Mouse (Mus musculus): ENCODE data around the gene Mpp2. TPM values are rescaled to one million over a fixed set of nuclear protein-coding genes. Genes with fewer than 3 reads are reported as not detected.

The Mpp2 gene
- polyA plus RNA-seq, 1 experiment from 2014 or later, result 26.5 TPM

GRCm38 (mm10) chr11:102029966-102030365 lies 58.3 kb downstream of the Mpp2 start:
- ATAC-seq (ENCODE audit: low read depth), result no peak
- Histone ChIP-seq H3K36me3 (no peaks in the 10 kb centered on the region), H3K4me1 (replicated peaks) (peaks cover 37% of the 10 kb centered on the region), H3K9me3 (no peaks in the 10 kb centered on the region), H3K4me3 (no peak overlapping the region), H3K27me3 (no peaks in the 10 kb centered on the region), H3K27ac (replicated peaks) (no peak overlapping the region), H3K9ac (no peak overlapping the region), H3K4me2 (no peak overlapping the region)
- WGBS, result 19% methylated on average over 7 of the region's 7 CpGs

DNA sequence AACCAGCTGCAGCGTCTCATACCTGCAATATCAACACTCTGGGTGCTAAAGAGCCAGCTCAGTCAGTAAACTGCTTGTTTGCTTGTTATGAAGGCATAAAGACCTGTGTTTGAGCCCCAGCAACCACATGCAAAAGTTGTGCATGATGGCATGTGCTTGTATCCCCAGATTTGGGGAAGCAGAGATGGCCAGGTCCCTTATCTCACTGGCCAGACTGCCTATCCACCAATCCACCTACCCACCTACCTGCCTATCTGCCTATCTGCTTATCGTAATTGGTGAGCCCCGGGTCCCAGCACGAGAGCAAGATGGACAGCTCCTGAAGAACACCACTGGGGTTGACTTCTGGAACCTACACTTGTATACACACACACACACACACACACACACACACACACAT lies 59.0 kb downstream of the Mpp2 start:
- Histone ChIP-seq H3K4me2 (no peak overlapping the region), H3K4me1 (replicated peaks) (peaks cover 39% of the 10 kb centered on the region), H3K9ac (no peak overlapping the region), H3K4me3 (no peak overlapping the region), H3K36me3 (no peaks in the 10 kb centered on the region), H3K27ac (replicated peaks) (no peak overlapping the region), H3K9me3 (no peaks in the 10 kb centered on the region), H3K27me3 (no peaks in the 10 kb centered on the region)
- no peak for ATAC-seq (ENCODE audit: low read depth)
- WGBS, result 90% methylated on average over 4 of the region's 4 CpGs

DNA sequence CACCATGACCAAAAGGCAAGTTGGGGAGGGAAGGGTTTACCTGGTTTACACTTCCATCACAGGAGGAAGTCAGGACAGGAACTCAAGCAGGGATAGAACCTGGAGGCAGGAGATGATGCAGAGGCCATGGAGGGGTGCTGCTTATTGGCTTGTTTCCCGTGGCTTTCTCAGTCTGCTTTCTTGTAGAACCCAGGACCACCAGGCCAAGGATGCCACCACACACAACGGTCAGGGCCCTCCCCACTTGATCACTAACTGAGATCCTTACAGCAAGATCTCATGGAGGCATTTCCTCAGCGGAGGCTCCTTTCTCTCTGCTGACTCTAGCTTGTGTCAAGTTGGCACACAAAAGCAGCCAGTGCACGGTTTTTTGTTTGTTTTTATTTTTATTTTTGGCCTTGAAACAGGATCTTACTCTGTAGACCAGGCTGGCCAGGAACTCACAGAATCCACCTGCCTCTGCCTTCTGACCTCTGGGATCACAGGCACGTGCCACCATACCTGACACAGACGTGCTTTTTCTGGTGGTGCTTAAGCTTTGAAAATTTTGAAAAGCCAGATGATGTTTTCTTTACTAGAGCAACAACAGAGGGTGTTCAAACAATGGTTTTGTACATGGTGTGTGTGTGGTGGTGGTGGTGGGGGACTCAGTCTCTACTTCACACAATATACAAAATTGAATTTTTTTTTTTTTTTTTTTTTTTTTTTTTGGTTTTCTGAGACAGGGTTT lies 60.1 kb downstream of the Mpp2 start, which contains the start of gene Mpp3:
Gene Mpp3, minus strand, starts transcription at position 375 of the 730 bp plus-strand sequence.
- Histone ChIP-seq H3K4me3 (peak within 1 kb of the TSS; percentile 62), H3K27me3 (no peaks in the 10 kb centered on the region), H3K4me1 (replicated peaks) (peaks cover 50% of the 10 kb centered on the region), H3K36me3 (peaks cover 5% of the 10 kb centered on the region; the same call in 1 of the 2 replicates), H3K27ac (replicated peaks) (peak within 1 kb of the TSS; percentile 96), H3K9ac (peak within 1 kb of the TSS; percentile 86), H3K4me2 (peak within 1 kb of the TSS; percentile 65), H3K9me3 (no peaks in the 10 kb centered on the region)
- 77% methylated on average over 6 of the region's 6 CpGs for WGBS
- ATAC-seq (ENCODE audit: low read depth), result no peak

DNA sequence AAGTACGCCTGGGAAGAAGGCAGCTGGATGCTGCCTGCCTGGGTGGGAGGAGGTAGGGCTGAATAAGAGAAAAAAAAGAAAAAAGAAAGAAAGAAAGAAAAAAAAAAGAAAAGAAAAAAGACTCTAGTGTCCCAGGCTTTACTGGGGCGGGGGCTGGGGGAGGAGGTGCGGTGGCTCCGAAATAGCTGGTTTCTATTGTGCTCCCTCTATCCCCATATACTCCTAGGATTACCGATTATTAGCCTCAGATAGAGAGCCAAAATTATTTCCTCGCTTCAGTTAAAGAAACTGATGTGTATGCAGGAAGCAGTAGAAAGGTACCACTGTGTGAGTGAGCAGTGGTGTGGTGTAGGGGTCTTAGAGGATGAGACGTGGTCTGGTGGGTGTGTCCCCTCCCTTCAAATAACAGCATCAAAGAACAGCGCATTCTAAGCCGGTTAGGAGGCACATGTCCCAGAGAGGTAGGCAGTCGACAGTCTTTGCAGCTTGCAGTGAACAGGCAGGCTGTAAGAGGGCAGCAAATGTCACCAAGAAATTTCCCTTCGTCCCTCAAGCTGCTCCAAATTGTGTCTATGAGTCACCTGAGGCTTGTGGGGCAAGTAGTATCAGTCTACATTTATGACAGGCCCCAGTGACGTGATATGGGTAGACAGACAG lies 60.8 kb downstream of the Mpp2 start:
- ATAC-seq (ENCODE audit: low read depth), result peak; percentile 17; the same call in 1 of the 2 replicates
- WGBS, result 3% methylated on average over 12 of the region's 12 CpGs
- peak overlapping the region; percentile 65 for H3K4me2 ChIP-seq

DNA sequence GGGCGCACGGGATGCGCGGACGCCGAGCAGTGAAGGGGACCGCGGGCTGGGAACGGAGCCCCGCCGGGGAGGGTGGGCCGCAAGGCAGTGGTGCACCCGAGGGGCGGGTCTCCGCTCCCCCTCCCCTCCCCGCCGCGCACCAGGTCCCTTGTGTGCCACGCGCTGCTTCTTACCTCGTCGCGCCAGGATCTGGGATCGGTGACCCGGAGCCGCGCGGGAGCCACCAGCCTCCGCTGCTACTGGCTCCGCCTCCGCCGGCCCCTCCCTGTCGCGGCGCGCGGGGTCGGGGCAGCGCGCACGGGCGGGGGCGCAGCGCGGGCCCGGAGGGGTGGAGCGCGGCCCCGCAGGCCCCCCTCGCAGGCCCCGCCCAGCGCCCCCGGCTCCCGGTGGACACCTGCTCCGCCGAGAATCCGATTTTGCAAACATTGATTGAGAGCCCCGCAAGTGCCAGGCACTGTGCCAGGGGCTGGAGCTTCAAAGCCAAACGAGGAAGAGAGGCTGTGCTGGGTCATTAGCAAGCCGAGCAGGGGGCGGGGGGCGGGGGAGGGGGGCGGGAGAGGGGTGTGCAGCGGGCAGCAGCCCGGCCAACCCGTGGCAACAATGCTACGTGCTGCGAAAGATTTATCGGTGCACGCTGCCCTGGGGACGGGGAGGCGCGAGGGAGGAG lies 61.5 kb downstream of the Mpp2 start:
- Histone ChIP-seq H3K4me2 (peak overlapping the region; percentile 65), H3K27ac (replicated peaks) (peak overlapping the region; percentile 96), H3K9ac (peak overlapping the region; percentile 86), H3K4me1 (replicated peaks) (peaks cover 52% of the 10 kb centered on the region), H3K36me3 (peaks cover 18% of the 10 kb centered on the region), H3K27me3 (no peaks in the 10 kb centered on the region), H3K4me3 (peak overlapping the region; percentile 62), H3K9me3 (no peaks in the 10 kb centered on the region)
- ATAC-seq (ENCODE audit: low read depth), result peak; percentile 93
- WGBS, result under 1% methylated on average over 61 of the region's 73 CpGs

More for the DNA sequence above, 60.8 kb downstream of the Mpp2 start:
- H3K9me3 ChIP-seq, result no peaks in the 10 kb centered on the region
- peaks cover 52% of the 10 kb centered on the region for H3K4me1 ChIP-seq (replicated peaks)
- no peaks in the 10 kb centered on the region for H3K27me3 ChIP-seq
- H3K9ac ChIP-seq, result peak overlapping the region; percentile 86
- H3K36me3 ChIP-seq, result peaks cover 11% of the 10 kb centered on the region
- H3K27ac ChIP-seq (replicated peaks), result peak overlapping the region; percentile 96
- peak overlapping the region; percentile 62 for H3K4me3 ChIP-seq

- 3% methylated on average over 22 of the region's 23 CpGs for WGBS
- H3K27me3 ChIP-seq, result no peaks in the 10 kb centered on the region
- ATAC-seq (ENCODE audit: low read depth), result peak; percentile 29; the same call in 1 of the 2 replicates
- H3K9me3 ChIP-seq, result no peaks in the 10 kb centered on the region
- peak overlapping the region; percentile 96 for H3K27ac ChIP-seq (replicated peaks)
- H3K36me3 ChIP-seq, result peaks cover 20% of the 10 kb centered on the region
- H3K4me1 ChIP-seq (replicated peaks), result peaks cover 52% of the 10 kb centered on the region
- H3K4me3 ChIP-seq, result peak overlapping the region; percentile 62
- peak overlapping the region; percentile 65 for H3K4me2 ChIP-seq
- H3K9ac ChIP-seq, result peak overlapping the region; percentile 86
Measured at GRCm38 (mm10) chr11:102025991-102026660, 62.2 kb downstream of the Mpp2 start.

DNA sequence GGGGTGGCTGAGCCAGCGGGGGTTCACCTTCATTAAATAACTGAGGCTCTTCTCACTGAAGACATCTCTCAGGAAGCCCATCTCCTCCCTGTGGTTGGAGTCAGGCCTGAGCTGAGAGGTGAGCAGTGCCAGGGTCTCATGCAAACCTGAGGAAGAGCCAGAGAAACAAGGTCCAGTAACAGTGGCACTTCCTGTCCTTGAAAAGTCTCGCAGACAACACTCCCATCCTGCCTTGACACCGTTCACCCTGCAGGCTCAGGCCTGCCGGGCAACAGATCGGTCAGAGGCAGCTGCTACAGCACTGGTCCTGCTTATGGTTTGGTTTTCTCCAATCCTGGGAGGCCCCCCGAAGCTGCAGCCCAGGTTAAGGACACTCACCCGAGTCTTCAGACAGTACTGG lies 63.0 kb downstream of the Mpp2 start:
- ATAC-seq (ENCODE audit: low read depth), result no peak
- H3K27me3 ChIP-seq, result no peaks in the 10 kb centered on the region
- peaks cover 20% of the 10 kb centered on the region for H3K36me3 ChIP-seq
- 0 out of 2 replicates have a peak overlapping the region, but pooled peaks have one; percentile 3 for H3K27ac ChIP-seq (replicated peaks)
- 30% methylated on average over 7 of the region's 7 CpGs for WGBS
- H3K9ac ChIP-seq, result peak overlapping the region; percentile 86
- peak overlapping the region; percentile 65 for H3K4me2 ChIP-seq
- H3K4me3 ChIP-seq, result peak overlapping the region; percentile 62
- no peaks in the 10 kb centered on the region for H3K9me3 ChIP-seq
- H3K4me1 ChIP-seq (replicated peaks), result peaks cover 52% of the 10 kb centered on the region

DNA sequence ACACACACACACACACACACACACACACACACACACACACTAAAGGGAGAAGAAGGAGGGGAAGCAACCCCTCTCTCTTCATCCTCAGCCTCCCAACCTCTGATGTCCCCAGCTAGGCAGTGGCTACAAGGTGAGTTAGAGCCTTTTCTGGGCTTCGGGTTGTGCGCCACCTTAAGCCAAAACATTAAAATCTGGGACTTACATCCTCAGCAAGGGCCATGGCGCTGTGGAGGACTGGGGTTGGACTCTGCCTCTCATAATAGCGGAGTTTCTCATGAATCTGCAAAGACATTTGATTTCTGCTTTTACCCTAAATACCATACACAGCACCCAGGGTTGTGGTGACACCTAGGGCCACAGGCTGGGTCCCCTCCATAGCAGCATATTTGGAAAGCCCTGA lies 63.4 kb downstream of the Mpp2 start:
- no peak for ATAC-seq (ENCODE audit: low read depth)
- Histone ChIP-seq H3K4me1 (replicated peaks) (peaks cover 47% of the 10 kb centered on the region), H3K27ac (replicated peaks) (0 out of 2 replicates have a peak overlapping the region, but pooled peaks have one; percentile 3), H3K27me3 (no peaks in the 10 kb centered on the region), H3K36me3 (peaks cover 25% of the 10 kb centered on the region), H3K9me3 (no peaks in the 10 kb centered on the region), H3K4me2 (peak overlapping the region; percentile 65), H3K9ac (peak overlapping the region; percentile 86), H3K4me3 (peak overlapping the region; percentile 62)
- 81% methylated on average over 4 of the region's 4 CpGs for WGBS

DNA sequence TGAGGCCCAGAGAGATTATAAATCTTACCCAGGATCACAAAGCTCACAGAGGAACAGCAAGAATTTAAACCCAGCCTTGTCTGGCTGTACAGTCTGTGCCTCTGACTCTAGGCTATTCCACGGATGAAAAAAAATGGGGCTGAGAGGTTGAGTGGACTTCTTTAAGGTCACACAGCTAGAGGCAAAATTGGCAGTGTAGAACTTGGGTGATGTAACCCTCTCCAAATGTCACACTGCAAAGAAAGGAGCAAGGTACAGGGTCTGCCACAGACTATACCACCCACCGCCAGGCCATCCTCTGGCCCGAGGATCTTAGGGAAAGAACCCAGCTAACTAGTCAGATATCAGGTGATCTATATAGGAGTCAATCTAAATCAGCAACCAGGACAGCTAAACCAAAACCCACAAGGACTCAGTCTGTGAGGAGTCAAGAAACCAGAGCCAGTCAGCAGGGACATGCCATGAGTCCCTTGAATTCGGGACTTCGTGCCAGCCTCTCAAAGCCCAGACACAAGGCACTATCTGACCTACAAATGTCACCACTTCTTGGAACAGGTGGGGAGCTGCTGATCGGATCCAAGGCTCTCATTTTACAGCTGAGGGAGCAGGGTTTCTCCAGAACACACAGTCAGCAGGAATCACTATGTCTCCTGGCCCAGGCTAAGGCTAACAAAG lies 64.1 kb downstream of the Mpp2 start:
- no peaks in the 10 kb centered on the region for H3K9me3 ChIP-seq
- WGBS, result 78% methylated on average over 6 of the region's 6 CpGs
- H3K36me3 ChIP-seq, result peaks cover 25% of the 10 kb centered on the region
- H3K27ac ChIP-seq (replicated peaks), result no peak overlapping the region
- no peak overlapping the region for H3K4me3 ChIP-seq
- no peak overlapping the region for H3K9ac ChIP-seq
- ATAC-seq (ENCODE audit: low read depth), result no peak
- peaks cover 45% of the 10 kb centered on the region for H3K4me1 ChIP-seq (replicated peaks)
- H3K27me3 ChIP-seq, result no peaks in the 10 kb centered on the region
- peak overlapping the region; percentile 3; the same call in 1 of the 2 replicates for H3K4me2 ChIP-seq

DNA sequence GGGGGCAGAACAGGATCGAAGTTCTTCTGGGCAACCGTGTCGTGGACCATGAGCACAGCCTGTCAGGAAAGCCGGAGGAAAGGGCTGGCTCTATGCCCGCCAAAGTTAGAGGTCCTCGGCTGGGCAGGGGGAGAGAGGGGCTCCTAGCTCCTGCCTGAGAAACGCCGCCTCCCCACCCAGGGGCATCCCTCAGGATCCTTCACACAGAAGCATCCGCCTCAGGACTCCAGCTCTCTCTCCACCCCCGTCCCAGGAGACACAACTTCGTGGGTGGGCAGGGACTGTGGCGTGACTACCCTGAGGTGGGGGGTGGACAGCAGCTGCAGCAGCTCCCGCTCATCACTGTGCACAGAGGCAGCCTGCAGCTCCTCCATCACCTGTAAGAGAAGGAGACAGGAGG lies 64.9 kb downstream of the Mpp2 start:
- WGBS, result 68% methylated on average over 13 of the region's 13 CpGs
- no peaks in the 10 kb centered on the region for H3K27me3 ChIP-seq
- peaks cover 45% of the 10 kb centered on the region for H3K4me1 ChIP-seq (replicated peaks)
- ATAC-seq (ENCODE audit: low read depth), result no peak
- H3K4me2 ChIP-seq, result no peak overlapping the region
- no peaks in the 10 kb centered on the region for H3K9me3 ChIP-seq
- H3K27ac ChIP-seq (replicated peaks), result no peak overlapping the region
- peaks cover 32% of the 10 kb centered on the region for H3K36me3 ChIP-seq
- H3K4me3 ChIP-seq, result no peak overlapping the region
- H3K9ac ChIP-seq, result 0 out of 2 replicates have a peak overlapping the region, but pooled peaks have one; percentile 17

- Histone ChIP-seq H3K9ac (no peak overlapping the region), H3K4me3 (no peak overlapping the region), H3K4me1 (replicated peaks) (peaks cover 35% of the 10 kb centered on the region), H3K27me3 (no peaks in the 10 kb centered on the region), H3K4me2 (no peak overlapping the region), H3K27ac (replicated peaks) (no peak overlapping the region), H3K36me3 (peaks cover 54% of the 10 kb centered on the region), H3K9me3 (no peaks in the 10 kb centered on the region)
- 84% methylated on average over 5 of the region's 5 CpGs for WGBS
- ATAC-seq (ENCODE audit: low read depth), result no peak
Measured at GRCm38 (mm10) chr11:102021196-102021595, 67.1 kb downstream of the Mpp2 start.
